Mouse (Mus musculus) gastrocnemius, postnatal 25 days (tissue): ENCODE data around the gene Slc4a1ap. TPM values are rescaled to one million over a fixed set of nuclear protein-coding genes. Genes with fewer than 3 reads are reported as not detected.

Experiments used
- total RNA-seq, 2 experiments: library from RNA; stranded (reverse); gene quantifications; 1 replicate in 1 of 2; 2 replicates in 1 of 2; pipeline ENCODE4 v1.2.3; 2021

Gene Slc4a1ap
- total RNA-seq, 2 experiments from 2014 or later, result 17.4 to 18.6 TPM

Other genes starting within 250 kb of the Slc4a1ap start
- gene Ift172, start 235.9 kb upstream of the Slc4a1ap start, total RNA-seq, result 10 to 100 TPM; 21.0 to 24.4 TPM
- gene Fndc4, start 230.9 kb upstream of the Slc4a1ap start, total RNA-seq, result 1 to 10 TPM; 1.5 to 3.1 TPM
- gene Gckr, start 229.6 kb upstream of the Slc4a1ap start, total RNA-seq, result not detected
- 10 to 100 TPM in 1 of 2 experiments, 1 to 10 TPM in 1; 9.2 to 10.0 TPM for gene Zfp512, start 74.6 kb upstream of the Slc4a1ap start, total RNA-seq
- gene 4930548H24Rik, start 41.3 kb upstream of the Slc4a1ap start, total RNA-seq, result not detected
- gene Gpn1, start 32.3 kb upstream of the Slc4a1ap start, total RNA-seq, result 10 to 100 TPM; 15.7 to 15.8 TPM
- gene Supt7l, start 812 bp downstream of the Slc4a1ap start, total RNA-seq, result 1 to 10 TPM; 8.0 to 9.4 TPM
- gene Mrpl33, start 69.9 kb downstream of the Slc4a1ap start, total RNA-seq, result 100 to 1,000 TPM; 244 to 251 TPM
- gene Rbks, start 170.6 kb downstream of the Slc4a1ap start, total RNA-seq, result 1 to 10 TPM; 2.3 to 2.8 TPM
- gene Babam2, start 170.7 kb downstream of the Slc4a1ap start, total RNA-seq, result 10 to 100 TPM; 22.8 to 23.8 TPM